Mouse (Mus musculus): Measurements from ENCODE around the gene 4921539E11Rik. TPM values are rescaled to one million over a fixed set of nuclear protein-coding genes. Genes with fewer than 3 reads are reported as not detected.
A peak's percentile ranks its signal among the peaks of the same experiment; 100 is the strongest.

The 4921539E11Rik gene
- polyA plus RNA-seq (2011; ENCODE audit: insufficient read depth, insufficient read length, low replicate concordance, missing spikeins) = not detected in 2 replicates

DNA sequence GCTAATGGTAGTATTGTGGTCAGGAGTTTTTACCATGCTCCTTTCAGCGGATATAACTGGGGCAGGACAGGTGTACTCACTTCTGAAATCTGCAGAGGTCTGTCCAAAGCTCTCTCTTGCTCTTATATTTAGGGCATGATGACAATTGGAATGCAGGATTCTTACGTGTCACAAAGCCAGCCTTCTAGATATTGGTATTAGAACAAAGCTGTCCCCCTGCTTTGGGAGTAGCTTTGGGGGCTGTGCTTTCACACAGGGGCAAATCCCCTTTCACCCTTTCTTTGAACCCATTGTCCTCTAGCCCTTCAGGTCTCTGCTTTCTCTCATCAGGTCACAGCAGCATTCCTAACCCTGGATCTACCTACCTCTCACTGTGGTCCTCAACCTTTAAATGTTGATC is at the start of gene 4921539E11Rik:
4921539E11Rik (minus strand) TSS at position 101 of the 400 bp plus-strand sequence.
- H3K4me1 ChIP-seq (ENCODE audit: control insufficient read depth, insufficient read depth, low read length) = no peaks in the 10 kb centered on the region
- H3K4me3 ChIP-seq (replicated peaks; ENCODE audit: control insufficient read depth, low read depth, low read length) = no peak within 1 kb of the TSS
- TF ChIP-seq CTCF (IDR thresholded peaks at IDR 0.05; ENCODE audit: control insufficient read depth, insufficient read depth, low read length) = no peak
- no peak for TF ChIP-seq POLR2A (IDR thresholded peaks at IDR 0.05; ENCODE audit: borderline replicate concordance, control insufficient read depth, low read depth, low read length)
- 78% methylated on average over 2 of the region's 2 CpGs for WGBS
- H3K27ac ChIP-seq (ENCODE audit: control insufficient read depth, insufficient read depth, low read depth, low read length, poor library complexity) = no peak within 1 kb of the TSS

DNA sequence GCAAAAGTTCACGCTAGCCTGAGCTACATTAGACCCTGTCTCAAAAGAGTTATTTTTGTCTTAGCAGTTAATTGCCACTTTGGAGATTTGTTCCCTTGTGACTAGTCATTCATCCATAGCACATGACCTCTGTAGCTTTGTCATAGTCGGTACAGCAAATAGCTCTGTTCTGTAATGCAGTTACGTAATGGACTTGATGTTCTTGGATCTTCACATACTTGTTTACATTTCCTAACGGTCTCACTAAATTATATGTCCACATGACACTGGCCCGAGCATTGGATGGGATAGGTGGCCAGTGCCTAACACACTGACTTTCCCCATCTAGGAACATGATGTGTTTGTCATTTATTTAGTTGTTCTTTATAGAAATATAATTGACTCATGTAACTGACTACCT is 44.5 kb upstream of the 4921539E11Rik start:
- no peak overlapping the region for H3K27ac ChIP-seq (ENCODE audit: control insufficient read depth, insufficient read depth, low read depth, low read length, poor library complexity)
- 82% methylated on average over 5 of the region's 5 CpGs for WGBS
- H3K4me1 ChIP-seq (ENCODE audit: control insufficient read depth, insufficient read depth, low read length) = no peaks in the 10 kb centered on the region
- H3K4me3 ChIP-seq (replicated peaks; ENCODE audit: control insufficient read depth, low read depth, low read length) = no peak overlapping the region
- no peak for TF ChIP-seq CTCF (IDR thresholded peaks at IDR 0.05; ENCODE audit: control insufficient read depth, insufficient read depth, low read length)
- no peak for TF ChIP-seq POLR2A (IDR thresholded peaks at IDR 0.05; ENCODE audit: borderline replicate concordance, control insufficient read depth, low read depth, low read length)

DNA sequence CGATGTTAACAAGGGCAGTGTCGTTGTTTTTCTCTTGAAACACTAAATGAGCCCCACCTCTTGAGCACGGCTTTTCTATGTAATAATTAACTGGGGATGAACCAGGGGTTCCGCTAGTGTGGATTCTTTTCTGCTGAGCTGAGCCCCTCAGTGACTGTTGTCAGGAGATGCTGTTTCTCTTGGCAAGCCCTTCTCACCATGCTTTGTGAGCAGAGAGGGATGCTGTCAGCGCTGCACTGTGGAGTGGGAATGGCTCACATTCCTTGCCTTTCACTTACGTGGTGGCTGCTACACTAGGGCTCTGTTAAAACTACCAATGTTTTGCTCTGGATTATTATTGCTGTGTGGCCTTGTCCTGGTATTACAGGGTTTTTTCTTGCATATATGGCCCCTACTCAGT is 38.7 kb upstream of the 4921539E11Rik start:
- WGBS = 84% methylated on average over 6 of the region's 6 CpGs
- H3K4me1 ChIP-seq (ENCODE audit: control insufficient read depth, insufficient read depth, low read length) = no peaks in the 10 kb centered on the region
- H3K27ac ChIP-seq (ENCODE audit: control insufficient read depth, insufficient read depth, low read depth, low read length, poor library complexity) = no peak overlapping the region
- H3K4me3 ChIP-seq (replicated peaks; ENCODE audit: control insufficient read depth, low read depth, low read length) = no peak overlapping the region
- TF ChIP-seq CTCF (IDR thresholded peaks at IDR 0.05; ENCODE audit: control insufficient read depth, insufficient read depth, low read length) = no peak
- TF ChIP-seq POLR2A (IDR thresholded peaks at IDR 0.05; ENCODE audit: borderline replicate concordance, control insufficient read depth, low read depth, low read length) = no peak

DNA sequence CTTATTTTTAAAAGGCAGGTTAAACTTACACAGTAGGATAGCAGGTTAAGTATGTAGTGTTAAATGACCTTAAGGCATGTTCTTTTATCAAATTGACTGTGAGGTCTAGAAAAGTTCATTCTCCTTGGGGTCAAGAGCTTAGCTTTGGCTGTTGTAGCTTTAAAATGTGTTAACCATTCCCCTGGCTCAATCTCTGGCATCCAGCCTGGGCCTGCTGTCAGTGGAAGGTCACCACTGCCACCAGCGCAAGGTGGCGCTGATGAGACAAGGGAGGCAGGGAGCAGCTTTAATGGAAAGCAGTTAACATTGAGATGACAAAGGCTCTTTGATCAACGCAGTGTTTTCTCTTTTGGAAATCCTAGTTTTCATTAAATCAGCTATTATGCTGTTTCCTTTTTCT is 36.3 kb upstream of the 4921539E11Rik start:
- no peak overlapping the region for H3K27ac ChIP-seq (ENCODE audit: control insufficient read depth, insufficient read depth, low read depth, low read length, poor library complexity)
- TF ChIP-seq CTCF (IDR thresholded peaks at IDR 0.05; ENCODE audit: control insufficient read depth, insufficient read depth, low read length) (peak; percentile 54), POLR2A (IDR thresholded peaks at IDR 0.05; ENCODE audit: borderline replicate concordance, control insufficient read depth, low read depth, low read length) (no peak)
- WGBS = 80% methylated on average over 3 of the region's 3 CpGs
- no peak overlapping the region for H3K4me3 ChIP-seq (replicated peaks; ENCODE audit: control insufficient read depth, low read depth, low read length)
- H3K4me1 ChIP-seq (ENCODE audit: control insufficient read depth, insufficient read depth, low read length) = no peaks in the 10 kb centered on the region; the same call in 1 of the 2 replicates

DNA sequence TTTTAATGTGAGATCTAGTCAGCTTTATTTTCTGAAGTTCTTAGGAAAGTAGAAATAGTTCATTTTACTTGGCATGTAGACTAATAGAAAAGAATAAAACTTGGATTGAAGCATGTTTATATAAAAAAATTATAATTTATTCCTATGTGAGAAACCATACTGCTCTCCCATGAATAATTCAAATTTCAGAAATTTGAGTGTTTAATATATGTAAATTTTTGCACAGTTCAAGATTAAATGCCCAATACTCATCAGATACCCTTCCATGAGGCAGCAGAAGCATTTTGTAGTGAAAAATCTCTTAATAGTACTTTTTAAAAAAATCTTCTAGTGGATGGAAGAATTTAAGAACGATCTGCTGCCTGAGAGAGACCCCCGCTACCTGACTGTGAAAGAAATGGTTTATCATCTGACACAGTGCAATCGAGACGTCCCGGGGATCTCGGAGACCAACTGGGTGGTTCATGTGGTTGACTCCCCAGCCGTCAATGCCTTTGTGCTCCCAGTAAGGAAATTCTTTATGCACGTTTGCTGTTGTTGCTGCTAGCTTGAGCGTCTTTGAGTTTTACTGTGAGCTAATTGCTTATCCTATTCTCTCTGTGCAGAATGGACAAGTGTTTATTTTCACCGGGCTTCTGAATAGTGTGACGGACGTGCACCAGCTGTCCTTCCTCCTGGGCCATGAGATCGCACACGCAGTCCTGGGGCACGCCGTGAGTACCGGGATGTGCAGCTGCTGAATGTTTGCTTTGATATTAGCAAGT is 34.2 kb upstream of the 4921539E11Rik start:
- no peak overlapping the region for H3K27ac ChIP-seq (ENCODE audit: control insufficient read depth, insufficient read depth, low read depth, low read length, poor library complexity)
- H3K4me3 ChIP-seq (replicated peaks; ENCODE audit: control insufficient read depth, low read depth, low read length) = no peak overlapping the region
- TF ChIP-seq CTCF (IDR thresholded peaks at IDR 0.05; ENCODE audit: control insufficient read depth, insufficient read depth, low read length) (no peak), POLR2A (IDR thresholded peaks at IDR 0.05; ENCODE audit: borderline replicate concordance, control insufficient read depth, low read depth, low read length) (no peak)
- H3K4me1 ChIP-seq (ENCODE audit: control insufficient read depth, insufficient read depth, low read length) = no peaks in the 10 kb centered on the region; the same call in 1 of the 2 replicates
- 89% methylated on average over 17 of the region's 17 CpGs for WGBS

DNA sequence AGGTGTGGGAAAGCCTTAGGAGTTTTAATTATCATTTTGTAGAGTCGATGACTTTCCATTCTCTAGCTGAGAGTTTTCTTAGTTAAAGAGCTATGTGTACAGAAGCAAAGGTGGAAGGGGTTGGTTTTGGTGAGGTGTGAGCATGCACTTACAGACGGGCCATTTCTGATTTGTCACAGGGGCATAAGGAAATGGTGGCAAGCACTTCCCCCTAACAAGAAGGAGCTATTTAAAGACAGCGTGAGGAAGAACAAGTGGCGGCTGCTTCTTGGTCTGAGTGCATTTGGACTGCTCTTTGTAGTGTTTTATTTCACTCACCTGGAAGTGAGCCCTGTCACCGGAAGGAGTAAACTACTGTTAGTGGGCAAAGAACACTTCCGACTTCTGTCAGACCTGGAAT is 30.8 kb upstream of the 4921539E11Rik start:
- no peak for TF ChIP-seq POLR2A (IDR thresholded peaks at IDR 0.05; ENCODE audit: borderline replicate concordance, control insufficient read depth, low read depth, low read length)
- TF ChIP-seq CTCF (IDR thresholded peaks at IDR 0.05; ENCODE audit: control insufficient read depth, insufficient read depth, low read length) = no peak
- Histone ChIP-seq H3K4me1 (ENCODE audit: control insufficient read depth, insufficient read depth, low read length) (no peaks in the 10 kb centered on the region; the same call in none of the 2 replicates), H3K27ac (ENCODE audit: control insufficient read depth, insufficient read depth, low read depth, low read length, poor library complexity) (no peak overlapping the region), H3K4me3 (replicated peaks; ENCODE audit: control insufficient read depth, low read depth, low read length) (no peak overlapping the region)
- WGBS = 23% methylated on average over 6 of the region's 6 CpGs

DNA sequence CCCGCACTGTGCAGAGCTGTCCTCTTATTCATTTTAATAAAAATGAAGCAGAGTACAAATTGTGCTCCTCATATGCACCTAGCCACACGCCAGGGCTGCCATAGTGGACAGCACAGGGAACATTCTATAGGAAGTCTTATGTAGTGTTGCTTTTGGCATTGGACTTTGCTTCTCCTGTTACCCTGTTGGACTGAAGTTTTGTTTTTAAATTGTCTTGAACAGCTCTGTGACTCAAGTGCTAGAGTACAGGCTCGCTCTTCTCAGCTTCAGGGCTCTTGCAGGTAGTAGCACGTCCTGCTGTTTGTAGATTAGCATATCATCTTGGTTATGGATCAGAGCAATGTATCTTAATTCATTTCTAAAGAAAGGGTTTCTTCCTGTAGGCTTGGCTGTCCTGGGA is 25.2 kb upstream of the 4921539E11Rik start:
- no peak for TF ChIP-seq CTCF (IDR thresholded peaks at IDR 0.05; ENCODE audit: control insufficient read depth, insufficient read depth, low read length)
- TF ChIP-seq POLR2A (IDR thresholded peaks at IDR 0.05; ENCODE audit: borderline replicate concordance, control insufficient read depth, low read depth, low read length) = no peak
- no peak overlapping the region for H3K4me3 ChIP-seq (replicated peaks; ENCODE audit: control insufficient read depth, low read depth, low read length)
- no peaks in the 10 kb centered on the region; the same call in none of the 2 replicates for H3K4me1 ChIP-seq (ENCODE audit: control insufficient read depth, insufficient read depth, low read length)
- 81% methylated on average over 4 of the region's 4 CpGs for WGBS
- H3K27ac ChIP-seq (ENCODE audit: control insufficient read depth, insufficient read depth, low read depth, low read length, poor library complexity) = no peak overlapping the region

DNA sequence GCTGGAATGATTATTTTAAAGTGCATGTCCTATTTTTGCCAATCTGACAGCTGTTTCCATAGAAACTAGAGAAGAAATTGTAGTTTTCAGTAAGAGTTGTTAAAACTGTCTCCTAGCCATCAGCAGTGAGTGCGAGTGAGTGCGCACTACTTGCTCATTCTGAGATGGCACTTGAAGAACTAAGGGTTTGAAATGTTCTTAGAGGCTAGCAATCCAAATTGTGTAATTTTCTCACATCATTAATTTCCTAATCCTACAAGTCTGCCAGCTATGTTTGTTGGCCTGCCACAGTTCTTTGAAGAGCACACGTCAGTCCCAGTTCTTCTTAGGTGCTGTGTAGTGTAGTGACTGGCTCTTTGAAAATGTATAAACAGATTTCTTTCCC is 23.9 kb upstream of the 4921539E11Rik start:
- 61% methylated on average over 3 of the region's 3 CpGs for WGBS

More for the DNA sequence above, 23.9 kb upstream of the 4921539E11Rik start:
- no peaks in the 10 kb centered on the region; the same call in none of the 2 replicates for H3K4me1 ChIP-seq (ENCODE audit: control insufficient read depth, insufficient read depth, low read length)
- TF ChIP-seq CTCF (IDR thresholded peaks at IDR 0.05; ENCODE audit: control insufficient read depth, insufficient read depth, low read length) (no peak), POLR2A (IDR thresholded peaks at IDR 0.05; ENCODE audit: borderline replicate concordance, control insufficient read depth, low read depth, low read length) (no peak)
- no peak overlapping the region for H3K4me3 ChIP-seq (replicated peaks; ENCODE audit: control insufficient read depth, low read depth, low read length)
- no peak overlapping the region for H3K27ac ChIP-seq (ENCODE audit: control insufficient read depth, insufficient read depth, low read depth, low read length, poor library complexity)
